Mouse (Mus musculus): Measurements from ENCODE around the gene Gmip. TPM values are rescaled to one million over a fixed set of nuclear protein-coding genes. Genes with fewer than 3 reads are reported as not detected.

Gmip gene
- polyA plus RNA-seq, 1 experiment: 45.1 TPM

- peak; percentile 4 for DNase-seq
- no peak for TF ChIP-seq POLR2A (IDR thresholded peaks at IDR 0.05; ENCODE audit: borderline replicate concordance, extremely low read depth, low read depth, low read length)
- TF ChIP-seq CTCF (IDR thresholded peaks at IDR 0.05; ENCODE audit: insufficient read depth, low read length): no peak
- Histone ChIP-seq H3K4me3 (replicated peaks; ENCODE audit: extremely low read depth, low read depth, low read length) (peak overlapping the region; percentile 93), H3K4me1 (ENCODE audit: control insufficient read depth, insufficient read depth, low read length) (peaks cover 3% of the 10 kb centered on the region; the same call in 1 of the 2 replicates)
- WGBS: 30% methylated on average over 11 of the region's 11 CpGs
These were observed 18.1 kb upstream of the Gmip start for GRCm38 (mm10) chr8:69790364-69790763.

- peak within 1 kb of the TSS; percentile 93 for H3K4me3 ChIP-seq (replicated peaks; ENCODE audit: extremely low read depth, low read depth, low read length)
- DNase-seq: peak; percentile 90
- WGBS: under 1% methylated on average over 38 of the region's 38 CpGs
- TF ChIP-seq CTCF (IDR thresholded peaks at IDR 0.05; ENCODE audit: insufficient read depth, low read length) (no peak), POLR2A (IDR thresholded peaks at IDR 0.05; ENCODE audit: borderline replicate concordance, extremely low read depth, low read depth, low read length) (peak; percentile 86)
- H3K4me1 ChIP-seq (ENCODE audit: control insufficient read depth, insufficient read depth, low read length): peaks cover 3% of the 10 kb centered on the region; the same call in 1 of the 2 replicates
These were observed 17.6 kb upstream of the Gmip start, which contains the start of the genes Atp13a1 and Zfp866 for GRCm38 (mm10) chr8:69790773-69791367. Atp13a1 (plus strand) TSS chr8:69791163. Zfp866 (minus strand) TSS chr8:69791178.

GRCm38 (mm10) chr8:69791415-69792068, 16.9 kb upstream of the Gmip start:
- peaks cover 3% of the 10 kb centered on the region; the same call in 1 of the 2 replicates for H3K4me1 ChIP-seq (ENCODE audit: control insufficient read depth, insufficient read depth, low read length)
- under 1% methylated on average over 48 of the region's 48 CpGs for WGBS
- peak overlapping the region; percentile 93 for H3K4me3 ChIP-seq (replicated peaks; ENCODE audit: extremely low read depth, low read depth, low read length)
- TF ChIP-seq POLR2A (IDR thresholded peaks at IDR 0.05; ENCODE audit: borderline replicate concordance, extremely low read depth, low read depth, low read length): no peak
- no peak for TF ChIP-seq CTCF (IDR thresholded peaks at IDR 0.05; ENCODE audit: insufficient read depth, low read length)
- no peak for DNase-seq

GRCm38 (mm10) chr8:69793666-69794065, 14.8 kb upstream of the Gmip start:
- no peak for DNase-seq
- H3K4me1 ChIP-seq (ENCODE audit: control insufficient read depth, insufficient read depth, low read length): peaks cover 3% of the 10 kb centered on the region; the same call in 1 of the 2 replicates
- 87% methylated on average over 4 of the region's 4 CpGs for WGBS
- H3K4me3 ChIP-seq (replicated peaks; ENCODE audit: extremely low read depth, low read depth, low read length): no peak overlapping the region
- TF ChIP-seq CTCF (IDR thresholded peaks at IDR 0.05; ENCODE audit: insufficient read depth, low read length) (no peak), POLR2A (IDR thresholded peaks at IDR 0.05; ENCODE audit: borderline replicate concordance, extremely low read depth, low read depth, low read length) (no peak)

GRCm38 (mm10) chr8:69794096-69794495, 14.4 kb upstream of the Gmip start:
- TF ChIP-seq POLR2A (IDR thresholded peaks at IDR 0.05; ENCODE audit: borderline replicate concordance, extremely low read depth, low read depth, low read length) (no peak), CTCF (IDR thresholded peaks at IDR 0.05; ENCODE audit: insufficient read depth, low read length) (no peak)
- 87% methylated on average over 3 of the region's 3 CpGs for WGBS

GRCm38 (mm10) chr8:69794901-69795300, 13.6 kb upstream of the Gmip start:
- no peak for TF ChIP-seq POLR2A (IDR thresholded peaks at IDR 0.05; ENCODE audit: borderline replicate concordance, extremely low read depth, low read depth, low read length)
- TF ChIP-seq CTCF (IDR thresholded peaks at IDR 0.05; ENCODE audit: insufficient read depth, low read length): no peak
- Histone ChIP-seq H3K4me3 (replicated peaks; ENCODE audit: extremely low read depth, low read depth, low read length) (no peak overlapping the region), H3K4me1 (ENCODE audit: control insufficient read depth, insufficient read depth, low read length) (peaks cover 3% of the 10 kb centered on the region; the same call in 1 of the 2 replicates)
- DNase-seq: no peak
- 94% methylated on average over 6 of the region's 6 CpGs for WGBS

More at GRCm38 (mm10) chr8:69794096-69794495, 14.4 kb upstream of the Gmip start:
- Histone ChIP-seq H3K4me3 (replicated peaks; ENCODE audit: extremely low read depth, low read depth, low read length) (no peak overlapping the region), H3K4me1 (ENCODE audit: control insufficient read depth, insufficient read depth, low read length) (peaks cover 3% of the 10 kb centered on the region; the same call in 1 of the 2 replicates)
- DNase-seq: no peak

GRCm38 (mm10) chr8:69796721-69797345, 11.6 kb upstream of the Gmip start:
- Histone ChIP-seq H3K4me3 (replicated peaks; ENCODE audit: extremely low read depth, low read depth, low read length) (no peak overlapping the region), H3K4me1 (ENCODE audit: control insufficient read depth, insufficient read depth, low read length) (peaks cover 3% of the 10 kb centered on the region; the same call in 1 of the 2 replicates)
- no peak for DNase-seq
- TF ChIP-seq POLR2A (IDR thresholded peaks at IDR 0.05; ENCODE audit: borderline replicate concordance, extremely low read depth, low read depth, low read length) (no peak), CTCF (IDR thresholded peaks at IDR 0.05; ENCODE audit: insufficient read depth, low read length) (no peak)
- WGBS: 94% methylated on average over 16 of the region's 16 CpGs

- no peak for TF ChIP-seq CTCF (IDR thresholded peaks at IDR 0.05; ENCODE audit: insufficient read depth, low read length)
- TF ChIP-seq POLR2A (IDR thresholded peaks at IDR 0.05; ENCODE audit: borderline replicate concordance, extremely low read depth, low read depth, low read length): no peak
- WGBS: 95% methylated on average over 10 of the region's 10 CpGs
- DNase-seq: peak; percentile 1
These were observed 10.8 kb upstream of the Gmip start for GRCm38 (mm10) chr8:69797661-69798060.

GRCm38 (mm10) chr8:69799261-69799660, 9.2 kb upstream of the Gmip start:
- WGBS: 92% methylated on average over 8 of the region's 8 CpGs
- no peak for DNase-seq
- TF ChIP-seq POLR2A (IDR thresholded peaks at IDR 0.05; ENCODE audit: borderline replicate concordance, extremely low read depth, low read depth, low read length) (no peak), CTCF (IDR thresholded peaks at IDR 0.05; ENCODE audit: insufficient read depth, low read length) (no peak)
- Histone ChIP-seq H3K4me3 (replicated peaks; ENCODE audit: extremely low read depth, low read depth, low read length) (no peak overlapping the region), H3K4me1 (ENCODE audit: control insufficient read depth, insufficient read depth, low read length) (no peaks in the 10 kb centered on the region)

More at GRCm38 (mm10) chr8:69797661-69798060, 10.8 kb upstream of the Gmip start:
- Histone ChIP-seq H3K4me3 (replicated peaks; ENCODE audit: extremely low read depth, low read depth, low read length) (no peak overlapping the region), H3K4me1 (ENCODE audit: control insufficient read depth, insufficient read depth, low read length) (no peaks in the 10 kb centered on the region)
